Mouse (Mus musculus) kidney, postnatal 25 days (tissue): ENCODE data around the gene Cad.
"Not testable (repeated sequence)": the region's sequence is repeated elsewhere in the genome, so short reads cannot be mapped to it uniquely, and the experiment has no call there.

ENCODE experiments used
- DNase-seq, 2 experiments: peaks; one replicate each; pipeline ENCODE4 v3.0.0; 2021; ENCODE audit warnings: mixed read lengths in 2 of 2

The Cad gene

GRCm38 (mm10) chr5:31054261-31055215 is at the start of gene Cad:
Gene Cad, plus strand, starts transcription at chr5:31054780.
- DNase-seq: peak; percentile 95 to 96

GRCm38 (mm10) chr5:31012737-31013136 is 41.8 kb upstream of the Cad start:
- DNase-seq: no peak

- DNase-seq: no peak
Observed at GRCm38 (mm10) chr5:31015913-31016312, 38.7 kb upstream of the Cad start.

DNA sequence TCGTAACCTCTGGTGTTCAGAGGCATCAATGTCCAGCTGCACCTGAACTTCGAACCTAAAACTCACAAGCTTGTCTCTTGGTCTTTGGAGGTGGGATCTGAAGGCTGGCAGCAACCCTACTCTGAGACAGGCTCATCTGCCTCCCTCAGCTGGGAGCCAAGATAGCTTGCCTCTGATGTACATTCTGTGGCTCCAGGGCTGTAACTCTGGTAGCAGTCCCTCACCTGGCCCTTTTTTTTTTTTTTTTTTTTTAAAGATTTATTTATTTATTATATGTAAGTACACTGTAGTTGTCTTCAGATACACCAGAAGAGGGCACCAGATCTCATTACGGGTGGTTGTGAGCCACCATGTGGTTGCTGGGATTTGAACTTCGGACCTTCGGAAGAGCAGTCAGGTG is 32.8 kb upstream of the Cad start:
- DNase-seq: not testable (repeated sequence)

DNA sequence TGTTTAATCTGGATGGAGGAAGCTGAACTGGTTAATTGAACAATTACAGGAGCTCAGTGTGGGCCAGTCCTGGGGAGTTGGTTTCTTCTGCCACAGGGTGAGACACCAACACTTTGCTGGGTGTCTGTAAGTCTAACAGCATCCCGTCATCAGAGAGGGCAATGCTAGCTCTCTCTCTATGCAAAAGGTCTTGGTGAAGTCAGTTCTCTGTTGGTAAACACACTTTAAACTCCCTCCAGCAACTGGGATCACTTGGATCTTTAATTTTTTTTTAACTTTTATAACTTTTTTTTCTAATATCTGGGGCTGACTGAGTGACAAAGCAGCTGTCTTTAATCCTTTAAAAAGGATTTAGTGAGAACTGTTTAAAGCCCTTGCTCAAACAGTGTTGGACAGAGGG is 31.9 kb upstream of the Cad start:
- DNase-seq: no peak

GRCm38 (mm10) chr5:31023254-31023653 is 31.3 kb upstream of the Cad start:
- DNase-seq: no peak

DNA sequence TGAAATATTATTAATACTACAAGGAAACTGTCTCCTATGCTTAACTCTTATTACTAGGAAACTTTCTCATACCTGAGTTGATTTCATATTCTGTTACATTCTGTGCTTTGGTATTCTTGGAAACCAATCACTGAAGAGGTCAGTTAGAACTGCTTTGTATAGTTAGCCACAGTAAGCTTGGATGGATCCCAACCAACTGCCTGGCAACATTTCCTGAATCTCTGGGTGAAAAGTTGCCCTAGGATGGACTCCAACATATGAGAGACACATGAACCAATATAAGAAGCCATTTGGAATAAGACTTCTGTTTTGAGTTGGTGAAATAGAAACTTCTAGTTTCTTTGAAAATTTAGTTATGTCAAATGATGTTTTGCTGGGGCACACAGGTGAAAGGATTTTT is 29.9 kb upstream of the Cad start:
- DNase-seq: no peak

GRCm38 (mm10) chr5:31030926-31031325 is 23.7 kb upstream of the Cad start:
- no peak for DNase-seq

DNA sequence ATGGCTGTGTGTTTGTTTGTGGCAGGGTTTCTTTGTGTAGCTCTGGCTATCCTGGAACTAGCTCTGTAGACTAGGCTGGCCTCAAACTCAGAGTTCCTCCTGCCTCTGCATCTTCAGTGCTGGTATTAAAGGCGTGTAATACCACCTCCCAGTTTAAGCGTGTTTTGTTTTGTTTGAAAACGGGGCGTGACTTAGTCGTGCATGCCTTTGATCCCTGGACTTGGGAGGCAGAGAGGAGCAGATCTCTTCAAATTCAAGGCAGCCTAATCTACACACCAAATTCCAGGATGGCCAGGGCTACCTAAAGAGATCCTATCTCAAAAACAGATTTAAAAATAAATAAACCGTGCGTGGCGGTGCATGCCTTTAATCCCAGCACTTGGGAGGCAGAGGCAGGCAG is 23.1 kb upstream of the Cad start:
- DNase-seq: no peak

- DNase-seq: no peak
Observed at GRCm38 (mm10) chr5:31034669-31035068, 19.9 kb upstream of the Cad start.

- DNase-seq: not testable (repeated sequence)
Observed at GRCm38 (mm10) chr5:31036556-31036955, 18.0 kb upstream of the Cad start.

DNA sequence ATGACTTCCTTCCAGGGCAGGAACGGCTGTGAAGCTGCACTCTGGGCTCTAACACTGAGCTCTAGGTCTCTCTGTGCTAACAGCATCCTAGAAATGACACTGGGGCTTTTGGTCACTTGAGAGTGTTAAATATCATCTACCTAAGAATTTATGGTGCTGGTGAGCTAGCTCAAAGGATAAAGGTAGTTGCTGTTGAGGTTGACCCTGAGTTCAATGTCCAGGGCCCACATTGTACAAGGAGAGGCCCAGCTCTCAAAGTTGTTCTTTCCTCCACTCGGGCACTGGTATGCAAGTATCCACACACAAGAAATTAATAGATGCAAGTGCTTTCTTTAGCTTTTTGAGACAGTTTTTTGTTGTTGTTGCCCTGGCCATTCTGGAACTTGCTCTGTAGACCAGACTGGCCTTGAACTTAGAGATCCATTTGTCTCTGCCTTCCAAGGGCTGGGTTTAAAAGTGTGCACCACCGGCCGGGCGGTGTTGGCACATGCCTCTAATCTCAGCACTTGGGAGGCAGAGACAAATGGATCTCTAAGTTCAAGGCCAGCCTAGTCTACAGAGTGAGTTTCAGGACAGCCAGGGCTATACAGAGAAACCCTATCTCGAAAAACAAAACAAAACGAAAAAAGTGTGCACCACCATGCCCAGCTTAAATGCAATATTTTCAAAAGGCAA is 16.3 kb upstream of the Cad start:
- peak in 1 of 2 experiments; percentile 32 for DNase-seq

GRCm38 (mm10) chr5:31046416-31046815 is 8.2 kb upstream of the Cad start:
- no peak for DNase-seq

- DNase-seq: no peak
Observed at GRCm38 (mm10) chr5:31047074-31047473, 7.5 kb upstream of the Cad start.

DNA sequence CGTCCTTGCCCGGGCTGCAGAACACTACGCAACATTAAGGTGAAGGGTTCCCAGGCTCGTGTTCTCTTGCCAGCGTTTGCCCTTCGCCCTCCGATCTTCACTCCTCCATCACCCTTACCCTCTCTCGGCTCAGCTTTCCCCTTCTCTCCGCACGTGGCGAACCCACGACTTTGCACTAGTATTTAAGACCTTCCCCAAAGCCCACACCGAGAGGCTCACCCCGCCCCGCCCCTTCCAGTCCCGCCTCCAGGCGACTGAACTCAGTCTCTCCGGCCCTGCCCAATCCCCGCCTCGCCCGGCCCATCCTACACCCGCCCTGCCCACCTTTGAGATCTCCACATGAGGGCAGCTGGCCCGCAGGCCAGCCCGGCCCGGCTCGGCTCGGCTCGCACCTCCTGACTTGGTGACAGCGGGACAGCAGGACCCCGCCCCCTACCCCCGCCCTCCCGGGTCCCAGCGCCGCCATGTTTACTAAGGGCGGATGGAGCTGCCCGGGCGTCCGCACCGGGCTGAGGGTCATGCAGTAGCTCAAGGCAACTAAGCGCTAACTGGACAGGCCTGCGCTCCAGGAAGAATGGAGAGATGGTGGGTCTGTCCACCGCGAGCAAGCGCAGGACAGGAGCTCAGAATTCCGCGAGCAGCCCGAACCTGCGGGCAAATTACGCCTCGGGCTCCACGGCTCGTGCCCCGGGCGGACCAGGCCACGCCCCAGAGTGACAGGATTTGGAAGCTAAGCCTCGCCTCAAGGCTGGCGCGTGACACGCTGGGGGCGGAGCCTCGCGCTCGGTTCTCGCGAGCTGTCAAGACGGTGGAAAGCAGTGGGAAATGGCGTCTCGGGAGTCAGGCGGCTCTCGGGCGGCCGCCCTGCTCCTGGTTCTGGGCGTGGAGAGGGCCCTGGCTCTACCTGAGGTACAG is 6.5 kb upstream of the Cad start, which contains the start of gene Atraid:
Gene Atraid, plus strand, starts transcription at position 465 of the 915 bp plus-strand sequence.
- DNase-seq: peak; percentile 99

GRCm38 (mm10) chr5:31048763-31049641 is 5.6 kb upstream of the Cad start, which contains the start of gene Slc5a6:
Gene Slc5a6, minus strand, starts transcription at chr5:31048924.
- peak; percentile 54 to 64 for DNase-seq

DNA sequence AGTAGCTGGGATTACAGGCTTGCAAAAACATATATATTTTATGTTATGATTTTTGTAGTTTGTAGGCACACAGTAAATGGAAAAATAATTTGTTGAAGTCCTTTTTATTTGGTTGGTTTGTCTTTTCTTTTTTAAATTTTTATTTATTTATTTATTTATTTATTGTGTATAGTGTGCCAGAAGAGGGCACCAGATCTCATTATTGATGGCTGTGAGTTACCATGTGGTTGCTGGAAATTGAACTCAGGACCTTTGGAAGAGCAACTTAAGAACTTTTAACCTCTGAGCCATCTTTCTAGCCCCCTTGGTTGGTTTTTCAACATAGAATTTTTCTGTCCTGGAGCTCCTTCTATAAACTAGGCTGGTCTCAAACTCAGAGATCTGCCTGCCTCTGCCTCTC is 4.2 kb upstream of the Cad start:
- DNase-seq: no peak

DNA sequence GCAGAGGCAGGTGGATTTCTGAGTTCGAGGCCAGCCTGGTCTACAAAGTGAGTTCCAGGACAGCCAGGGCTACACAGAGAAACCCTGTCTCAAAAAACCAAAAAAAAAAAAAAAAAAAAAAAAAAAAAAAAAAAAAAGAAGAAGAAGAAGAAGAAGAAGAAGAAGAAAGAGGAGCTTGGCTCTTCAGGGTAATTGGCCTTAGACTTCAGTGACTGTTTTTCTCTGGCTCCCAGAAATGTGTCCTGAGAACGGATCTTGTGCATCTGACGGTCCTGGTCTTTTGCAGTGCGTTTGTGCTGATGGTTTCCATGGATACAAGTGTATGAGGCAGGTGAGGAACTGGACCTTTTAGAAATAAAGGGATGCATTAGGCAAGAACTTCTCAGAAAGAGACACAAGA is 852 bp upstream of the Cad start:
- DNase-seq: not testable (repeated sequence)

GRCm38 (mm10) chr5:31055216-31056140 is 898 bp downstream of the Cad start:
- DNase-seq: peak in 1 of 2 experiments; percentile 26

DNA sequence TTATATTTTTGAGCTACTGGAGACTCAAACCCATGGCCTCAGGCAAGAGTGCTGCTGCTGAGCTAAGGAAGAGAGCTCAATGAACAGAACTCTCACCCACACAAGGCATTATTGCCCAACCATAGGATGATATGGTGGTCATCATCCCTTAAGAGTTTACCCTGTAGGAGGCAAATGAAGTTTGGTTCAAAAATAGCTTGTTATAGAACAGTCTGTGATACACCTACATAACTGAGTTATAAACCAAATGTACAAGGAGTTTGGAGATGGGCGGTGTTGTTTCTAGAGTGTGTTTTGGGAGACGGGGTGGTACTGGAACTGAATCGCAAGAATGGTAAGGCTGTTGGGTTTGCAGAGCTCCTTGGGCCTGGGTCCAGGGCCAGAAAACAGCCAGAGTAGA is 15.2 kb downstream of the Cad start:
- DNase-seq: no peak
